Mouse (Mus musculus): ENCODE measurements around the gene Proser1.

The Proser1 gene

DNA sequence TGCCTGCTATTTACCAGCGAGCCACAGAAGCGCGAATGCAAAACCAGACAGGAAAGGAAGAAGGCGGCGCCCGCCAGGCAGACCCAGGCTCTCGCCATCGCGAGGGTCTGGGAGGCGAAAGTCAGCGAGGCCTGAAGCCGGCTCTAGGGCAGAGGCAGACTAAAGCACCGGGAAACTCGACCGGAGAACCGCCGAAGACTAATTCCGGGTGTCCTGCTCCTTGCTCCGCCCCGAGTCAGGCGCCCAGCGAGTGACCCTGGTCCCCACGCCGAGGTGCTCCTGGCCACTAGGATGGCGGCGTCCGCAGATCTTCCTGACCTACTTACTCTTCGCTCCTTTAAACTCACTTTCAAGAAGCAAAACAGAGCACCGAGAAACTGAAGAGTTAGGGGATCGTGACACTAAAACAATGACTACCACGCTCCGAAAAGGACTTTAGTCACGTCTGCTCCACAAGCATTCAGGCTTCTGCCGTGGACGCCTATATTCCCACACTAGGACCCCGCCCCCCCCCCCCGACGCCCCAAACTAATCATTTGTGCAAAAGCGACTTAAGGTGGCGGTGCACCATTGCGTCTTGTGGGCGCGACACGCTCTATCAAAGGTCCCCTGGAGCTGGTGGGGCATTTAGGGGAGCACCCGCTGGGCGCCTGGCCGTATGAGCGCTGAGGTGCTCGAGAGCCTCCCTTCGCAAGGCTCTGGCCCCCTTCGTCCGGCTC is at the start of gene Proser1, which contains the start of gene Nhlrc3:
Gene Proser1, plus strand, starts transcription at position 621 of the 719 bp plus-strand sequence.
Gene Nhlrc3, minus strand, starts transcription at position 287 of the 719 bp plus-strand sequence.
- DNase-seq = peak; percentile 94

DNA sequence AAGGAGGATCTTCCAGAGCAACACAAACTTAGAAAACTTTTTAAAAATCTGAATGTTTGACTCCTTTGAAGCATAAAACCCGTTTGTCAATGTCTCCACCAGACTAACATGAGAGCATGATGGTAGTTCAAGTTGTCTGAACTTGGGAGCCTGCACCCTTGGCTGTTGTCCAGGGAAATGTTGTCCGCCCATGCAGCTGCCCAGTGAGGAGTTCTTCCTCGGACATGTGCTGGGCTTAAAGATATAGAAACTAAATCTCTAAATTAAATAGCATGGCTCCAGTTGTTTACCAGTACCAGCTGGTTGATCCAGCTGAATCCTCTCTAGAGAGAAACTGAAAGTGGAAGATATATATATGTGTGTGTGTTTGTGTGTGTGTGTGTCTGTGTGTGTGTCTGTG is 49.5 kb upstream of the Proser1 start:
- no peak for DNase-seq

DNA sequence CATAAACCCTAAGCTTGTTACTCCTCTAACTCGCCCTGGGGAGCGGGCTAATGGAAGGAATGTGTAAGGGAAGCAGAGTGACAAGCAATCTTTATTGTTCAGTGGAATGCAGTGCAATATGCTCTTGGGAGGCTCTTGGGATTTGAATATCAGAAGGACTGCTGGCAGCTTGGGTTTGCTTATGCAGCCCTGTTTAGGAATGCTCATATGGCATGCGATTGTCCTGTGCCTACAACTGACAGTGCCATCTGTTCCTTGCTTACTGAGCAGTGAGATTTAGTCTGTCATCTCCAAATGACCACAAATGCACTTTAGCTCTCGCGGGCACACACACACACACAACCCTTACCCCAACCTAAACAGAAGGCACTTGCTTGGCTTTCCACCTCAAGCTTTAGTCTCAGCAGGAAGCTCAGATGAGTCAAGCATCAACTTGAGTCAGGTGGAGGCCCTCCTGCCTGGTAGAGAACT is 47.4 kb upstream of the Proser1 start:
- DNase-seq = peak; percentile 84

DNA sequence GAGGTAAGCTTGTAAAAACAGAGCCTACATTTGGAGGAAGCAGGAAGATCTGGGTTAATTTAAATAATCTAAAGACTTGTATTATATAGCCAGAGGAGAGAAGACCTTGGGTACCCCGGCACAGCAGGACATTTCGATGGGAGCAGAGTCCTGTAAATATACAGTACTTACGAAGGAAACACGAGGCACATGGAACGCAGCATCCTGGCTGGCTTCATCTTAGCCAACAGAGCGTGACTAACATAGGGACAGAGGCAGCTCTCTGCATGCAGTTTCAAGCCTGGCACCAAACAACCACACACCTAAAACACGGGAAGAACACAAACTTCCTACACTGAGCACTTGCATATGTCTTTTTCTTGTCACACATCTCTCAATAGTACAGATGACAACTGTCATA is 45.8 kb upstream of the Proser1 start:
- no peak for DNase-seq

DNA sequence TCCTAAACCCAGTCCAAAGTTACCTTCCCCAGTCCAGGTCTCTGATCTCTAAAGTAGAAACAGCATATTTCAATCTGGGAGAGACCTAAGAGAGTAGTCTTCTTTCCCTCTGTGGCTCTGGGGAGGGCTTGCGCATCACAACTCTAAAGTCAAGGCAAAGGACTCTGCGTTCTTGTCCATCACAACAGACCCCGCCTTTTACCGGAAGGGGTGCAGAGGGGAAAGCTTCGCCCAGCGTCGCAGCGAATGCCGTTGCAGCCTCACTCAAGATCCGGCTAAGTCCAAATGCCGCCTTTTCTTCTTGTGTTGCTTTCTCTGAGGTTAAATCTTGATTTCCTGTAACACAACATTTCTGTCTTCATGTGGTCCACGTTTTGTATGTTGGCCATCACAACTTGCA is 41.8 kb upstream of the Proser1 start:
- no peak for DNase-seq

DNA sequence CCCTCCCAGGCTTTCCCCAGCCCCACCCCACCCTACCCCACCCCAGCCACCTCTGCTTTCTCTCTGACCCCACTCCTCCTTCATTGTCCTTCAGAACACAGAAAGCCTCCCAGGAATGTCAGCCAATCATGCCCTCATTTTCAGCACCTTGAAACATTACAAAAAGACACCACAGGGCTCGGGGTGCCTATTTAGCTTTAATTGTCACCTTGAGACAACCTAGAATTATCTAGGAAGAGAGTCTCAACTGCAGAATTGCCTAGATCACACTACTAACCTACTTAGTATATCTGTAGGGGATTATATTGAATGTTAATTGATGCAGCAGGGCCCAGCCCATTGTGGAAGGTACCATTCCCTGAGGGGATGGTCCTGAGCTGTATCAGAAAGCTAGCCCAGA is 40.8 kb upstream of the Proser1 start:
- no peak for DNase-seq

DNA sequence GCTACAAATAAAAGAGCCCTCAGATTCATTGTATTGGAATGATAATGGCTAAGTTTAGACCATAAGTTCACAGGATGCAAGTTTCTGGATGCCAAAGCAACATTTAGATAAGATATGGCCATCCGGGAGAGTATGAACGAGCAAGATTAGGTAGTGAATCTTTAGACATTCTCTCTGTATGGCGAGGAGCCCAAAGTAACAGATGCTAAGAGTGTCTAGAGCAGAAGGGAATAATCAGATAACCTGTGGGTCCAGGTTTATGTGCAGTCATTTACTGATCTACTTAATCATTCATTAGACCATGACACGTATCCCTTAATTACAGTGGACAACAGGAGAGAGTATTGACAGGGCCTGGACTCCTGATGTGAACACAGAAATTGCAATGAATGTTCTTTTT is 39.9 kb upstream of the Proser1 start:
- DNase-seq = no peak

DNA sequence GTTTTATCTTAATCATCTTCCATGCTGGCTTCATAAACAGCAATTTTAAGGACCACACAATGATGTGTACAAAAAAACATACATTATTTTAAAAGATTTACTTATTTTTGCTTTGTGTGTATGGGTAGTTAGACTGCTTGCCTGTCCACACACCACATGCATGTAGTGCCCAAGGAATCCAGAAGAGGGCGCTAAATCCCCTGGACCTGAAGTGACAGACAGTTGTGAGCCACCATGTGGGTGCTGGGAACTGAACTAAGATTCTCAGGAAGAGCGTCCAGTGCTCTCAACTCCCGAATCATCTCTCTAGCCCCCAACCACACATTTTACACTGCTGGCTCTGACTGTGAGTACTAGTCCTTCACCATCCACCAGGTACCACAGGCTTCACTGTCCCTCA is 28.9 kb upstream of the Proser1 start:
- DNase-seq = no peak

DNA sequence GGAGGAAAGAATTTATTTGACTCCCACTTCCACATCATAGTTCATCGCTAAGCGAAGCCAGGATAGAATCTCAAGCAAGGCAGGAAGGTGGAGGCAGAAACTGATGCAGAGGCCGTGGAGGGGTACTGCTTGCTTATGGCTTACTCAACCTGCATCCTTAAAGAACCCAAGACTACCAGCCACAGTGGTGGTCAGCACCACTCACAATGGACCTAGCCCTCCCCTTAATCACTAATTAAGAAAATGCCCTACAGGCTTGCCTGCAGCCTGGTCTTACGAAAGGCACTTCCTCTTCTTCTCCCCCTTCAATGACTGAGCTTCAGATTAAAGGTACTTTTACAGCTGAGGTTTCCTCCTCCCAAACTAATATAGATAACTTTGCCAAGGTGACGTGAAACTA is 26.9 kb upstream of the Proser1 start:
- no peak for DNase-seq

DNA sequence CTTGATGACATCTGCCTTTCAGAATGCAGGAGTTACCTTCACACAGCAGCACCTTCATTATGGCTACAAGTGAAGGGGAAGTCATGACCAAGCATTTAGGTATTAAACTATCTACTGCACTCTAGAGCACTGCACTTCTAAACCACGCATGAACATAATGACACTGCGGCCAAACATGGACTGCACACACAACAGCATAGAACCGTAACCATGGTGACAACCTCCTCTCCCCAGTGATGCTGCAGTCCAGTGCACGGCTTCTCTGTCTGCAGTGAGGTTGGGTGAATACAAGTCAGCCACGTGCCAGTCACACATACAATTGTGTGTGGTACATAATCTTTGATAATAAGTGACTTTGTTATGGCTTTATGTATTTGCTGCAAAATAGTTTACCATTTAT is 17.9 kb upstream of the Proser1 start:
- DNase-seq = no peak

DNA sequence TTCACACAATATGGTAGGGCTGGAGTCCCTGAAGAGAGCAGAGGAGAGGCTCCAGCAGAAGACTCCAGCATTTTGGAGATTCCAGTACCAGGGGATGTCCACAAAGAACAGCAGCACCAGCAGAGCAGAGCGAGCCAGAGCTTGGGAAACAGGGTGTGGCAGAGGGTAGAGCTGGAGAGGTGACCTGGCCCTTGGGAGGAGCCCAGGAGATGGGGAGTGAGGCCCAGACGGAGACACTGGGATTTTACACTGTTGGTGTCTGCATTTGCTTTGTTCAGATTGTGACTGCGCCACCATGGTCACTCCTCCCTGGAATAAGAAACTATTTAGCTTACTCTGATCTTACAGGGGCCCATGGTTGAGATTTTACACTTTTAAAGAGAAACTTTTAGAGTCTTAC is 16.7 kb upstream of the Proser1 start:
- no peak for DNase-seq

DNA sequence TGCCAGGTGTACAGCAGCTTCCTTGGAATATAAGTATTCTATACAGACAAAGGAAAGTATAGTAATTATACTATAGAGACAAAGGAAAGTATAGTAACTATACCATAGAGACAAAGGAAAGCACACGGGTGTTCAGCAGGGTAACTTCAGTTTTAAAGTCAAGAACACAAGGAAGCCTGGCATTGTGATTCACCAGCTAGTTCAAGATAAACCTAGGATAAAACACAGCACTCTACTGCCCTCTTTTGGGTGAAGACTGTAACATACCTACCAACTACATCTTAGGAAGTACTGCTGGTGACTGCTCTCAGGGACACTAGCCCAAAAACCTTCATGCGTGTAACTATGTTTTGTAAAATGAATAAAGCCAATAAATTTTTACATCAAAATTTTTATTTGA is 15.3 kb upstream of the Proser1 start:
- peak; percentile 55 for DNase-seq

DNA sequence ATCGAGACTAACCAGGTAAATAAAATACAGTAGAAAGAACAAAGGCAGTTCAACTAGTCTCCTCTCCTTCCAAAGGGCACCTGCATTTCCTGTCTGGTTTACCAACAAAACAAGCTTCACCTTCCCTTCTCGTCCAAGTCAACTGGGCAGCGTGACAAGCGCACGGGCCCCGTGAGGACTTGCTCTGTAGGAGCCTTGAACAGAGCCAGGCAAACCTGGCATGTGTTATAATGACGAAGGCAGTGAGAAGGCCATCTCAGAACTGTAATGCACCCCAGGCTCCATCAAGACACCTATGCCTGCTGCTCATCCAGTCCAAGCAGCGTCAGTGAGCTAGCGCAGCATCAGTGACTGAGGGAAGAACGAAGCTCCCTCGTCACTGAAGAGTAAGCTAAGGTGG is 12.8 kb upstream of the Proser1 start:
- peak; percentile 66 for DNase-seq

DNA sequence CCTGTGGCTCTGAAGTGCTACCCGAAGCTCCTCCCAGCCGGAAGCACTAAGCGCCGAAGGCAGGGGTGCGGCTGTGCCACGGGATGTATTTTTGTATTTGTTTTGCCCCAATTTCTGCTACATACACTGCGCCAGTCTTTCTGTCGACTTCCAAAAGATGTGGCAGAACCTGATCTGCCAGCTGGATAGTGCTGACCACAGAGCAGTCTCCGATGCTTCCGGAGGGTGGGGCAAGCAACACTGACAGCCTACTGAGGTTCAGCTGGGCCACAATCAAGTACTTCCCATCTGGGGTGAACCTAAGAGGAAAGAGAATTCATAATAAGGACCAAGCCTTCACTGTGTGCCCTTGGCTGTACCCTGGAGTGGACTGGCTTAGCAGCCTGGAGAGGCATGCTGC is 11.1 kb upstream of the Proser1 start:
- DNase-seq = no peak

DNA sequence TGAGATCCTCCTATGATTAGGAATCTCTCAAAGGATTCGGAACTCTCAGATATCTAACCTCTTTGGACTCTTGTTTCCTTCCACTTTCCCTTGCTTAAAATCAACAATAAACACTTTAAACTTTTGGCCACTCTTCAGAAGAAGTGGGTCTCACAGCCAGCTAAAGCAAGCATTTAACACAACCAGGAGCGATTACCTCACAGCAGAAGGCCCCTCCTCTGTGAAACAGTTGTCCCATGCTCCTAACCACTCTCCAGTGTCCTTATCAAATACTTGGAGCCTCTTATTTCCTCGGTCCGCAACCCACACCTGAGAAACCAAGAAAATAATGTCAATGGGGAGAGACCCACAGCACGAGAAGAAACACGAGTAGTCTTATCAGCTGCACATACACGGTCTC is 10.1 kb upstream of the Proser1 start:
- DNase-seq = no peak

DNA sequence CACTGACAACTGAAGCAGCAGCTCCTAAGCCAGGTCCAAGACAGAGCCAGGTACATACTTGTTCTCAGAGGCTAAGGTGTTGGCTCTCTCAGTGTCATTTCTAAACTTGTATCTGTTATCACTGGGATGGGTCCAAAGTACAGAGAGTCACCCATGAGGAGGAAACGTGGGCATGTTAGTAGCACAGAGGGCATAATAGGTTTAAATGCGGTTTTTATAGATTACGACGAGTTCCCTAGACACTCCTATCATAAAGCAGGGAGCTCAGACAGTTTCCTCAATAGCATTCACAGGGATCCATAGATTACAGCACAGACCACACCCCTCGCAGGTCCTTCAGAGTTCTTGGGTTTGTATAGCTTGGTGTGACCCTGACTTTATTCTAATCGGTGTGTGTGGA is 9.5 kb upstream of the Proser1 start:
- no peak for DNase-seq

DNA sequence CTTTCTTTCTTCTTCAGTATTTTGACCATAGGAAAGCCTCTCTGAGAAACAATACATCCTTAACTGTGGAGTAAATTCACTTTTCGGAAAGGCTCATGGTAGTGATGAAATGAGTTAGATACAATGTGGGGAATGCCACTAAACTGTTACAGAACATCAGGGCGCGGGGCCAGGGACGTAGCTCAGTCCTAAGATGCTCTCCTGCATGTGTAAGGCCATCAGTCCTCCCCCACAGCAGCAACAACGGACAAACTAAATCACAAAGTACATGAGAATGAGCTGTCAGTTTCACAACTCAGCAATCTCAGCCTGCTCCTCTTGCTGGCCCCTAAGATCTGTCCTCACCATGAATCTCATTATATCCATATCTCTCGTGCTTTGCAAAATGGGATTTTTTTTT is 8.9 kb upstream of the Proser1 start:
- DNase-seq = no peak

DNA sequence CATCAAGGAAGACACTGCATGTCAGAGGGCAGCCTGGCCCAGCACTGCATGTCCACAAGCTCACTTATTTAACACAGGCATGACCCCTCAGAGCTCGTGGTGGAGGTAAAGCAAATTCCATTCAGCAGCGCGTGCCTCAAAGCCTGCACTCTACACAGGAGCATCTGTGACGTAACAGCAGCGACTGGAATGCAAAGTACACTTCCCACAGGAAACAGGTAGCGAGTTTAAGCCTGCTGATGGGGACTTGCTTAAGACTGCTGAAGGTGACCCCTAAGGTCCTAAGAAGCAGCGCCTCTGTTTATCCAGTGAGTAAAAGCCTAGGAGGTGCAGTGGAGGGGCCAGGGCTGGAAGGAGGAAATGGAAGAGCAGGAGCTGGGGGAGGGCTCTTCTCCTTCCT is 8.5 kb upstream of the Proser1 start:
- DNase-seq = no peak

DNA sequence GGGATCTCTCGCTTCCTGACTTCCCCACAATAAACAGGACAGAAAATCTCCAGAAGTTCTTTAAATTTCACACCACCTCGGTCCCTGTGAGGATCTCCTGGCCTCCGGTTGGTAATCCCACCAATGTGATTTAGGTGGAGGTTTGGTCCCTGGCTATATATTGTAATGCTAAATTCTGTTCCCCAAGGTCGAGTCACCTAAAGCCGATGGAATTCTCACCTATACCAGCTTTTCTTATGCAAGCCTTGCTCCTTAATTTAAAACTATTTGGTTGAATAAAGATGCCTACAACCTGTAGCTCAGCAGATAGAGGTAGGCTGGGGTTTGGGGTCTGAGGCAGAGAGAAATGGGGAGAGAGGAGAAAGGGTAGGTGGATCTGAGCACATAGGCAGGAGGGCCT is 5.7 kb upstream of the Proser1 start:
- no peak for DNase-seq

DNA sequence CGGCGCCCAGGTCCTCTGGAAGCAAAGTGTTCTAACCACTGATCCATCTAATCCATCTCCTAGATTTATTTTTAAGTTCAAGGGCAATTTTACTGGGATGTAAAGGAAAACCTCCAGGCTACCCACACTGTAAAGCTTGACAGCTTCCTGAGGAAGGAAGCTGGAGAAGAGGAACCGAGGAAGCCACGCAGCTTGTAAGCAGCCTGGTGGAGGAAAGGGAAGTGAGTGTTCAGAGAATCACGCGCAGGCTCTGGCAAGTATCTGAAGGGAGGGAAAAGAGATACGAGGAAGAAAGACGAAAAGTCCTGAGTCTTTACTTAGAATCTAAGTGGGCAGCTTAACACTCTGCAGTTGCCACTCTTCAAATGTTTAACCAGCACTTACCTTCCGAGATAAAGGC is 3.4 kb upstream of the Proser1 start:
- no peak for DNase-seq

DNA sequence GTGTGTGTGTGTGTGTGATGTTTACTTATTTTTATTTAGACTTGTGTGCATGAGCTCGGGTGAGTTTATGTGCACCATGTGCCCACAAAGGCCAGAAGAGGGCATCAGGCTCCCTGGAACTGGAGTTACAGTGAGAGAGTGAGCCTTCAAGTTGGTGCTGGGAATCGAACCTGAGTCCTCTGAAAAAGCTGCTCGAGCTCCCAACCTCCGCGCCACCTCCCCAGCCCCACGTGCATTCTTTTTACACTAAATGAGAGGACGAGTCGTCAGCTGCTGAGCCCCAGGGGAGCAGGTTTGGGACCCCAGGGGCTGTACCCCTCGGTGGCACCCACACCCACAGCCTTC is 793 bp upstream of the Proser1 start:
- no peak for DNase-seq

DNA sequence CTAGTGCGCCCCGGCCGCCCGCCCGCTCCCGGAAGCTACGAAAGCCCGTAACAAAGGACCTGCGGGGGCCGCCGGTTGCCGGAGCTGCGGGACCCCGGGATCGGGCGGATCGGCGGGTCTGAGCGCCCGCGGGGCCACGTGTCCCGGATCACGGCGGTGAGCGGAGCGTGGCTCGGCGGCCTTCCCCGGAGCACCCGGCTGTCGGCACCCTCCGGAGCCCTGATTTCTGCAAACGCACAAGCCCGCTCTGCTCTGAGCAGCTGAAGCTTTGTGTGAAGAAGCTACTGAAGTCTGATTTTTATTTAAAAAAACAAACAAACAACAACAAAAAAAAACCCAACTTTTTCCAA is 274 bp downstream of the Proser1 start:
- no peak for DNase-seq

DNA sequence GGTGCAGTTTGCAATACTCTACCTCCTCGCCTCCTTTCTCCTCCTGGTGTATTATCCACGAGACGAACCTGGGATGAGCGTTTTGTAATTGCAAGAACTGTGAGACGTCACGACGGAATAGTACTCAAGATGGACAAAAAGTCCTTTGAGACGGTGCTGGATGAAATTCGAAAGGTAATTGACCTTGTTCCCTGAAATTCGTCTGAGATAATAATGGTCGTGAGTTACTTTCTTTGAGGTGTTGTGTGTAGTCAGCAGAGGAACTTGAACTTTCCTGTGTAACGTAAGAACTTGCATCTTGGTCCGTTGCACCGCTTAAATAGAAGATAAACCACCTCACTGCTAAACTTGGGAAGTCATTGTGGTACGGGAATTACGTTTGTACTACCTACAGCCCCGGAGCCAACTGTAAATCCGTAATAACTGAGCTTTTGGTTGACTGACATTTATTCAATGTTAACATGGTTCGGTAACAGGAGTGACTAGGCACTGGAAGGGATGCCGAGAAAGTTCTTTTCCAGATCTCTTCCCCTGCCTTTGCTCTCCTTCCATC is 756 bp downstream of the Proser1 start:
- no peak for DNase-seq

DNA sequence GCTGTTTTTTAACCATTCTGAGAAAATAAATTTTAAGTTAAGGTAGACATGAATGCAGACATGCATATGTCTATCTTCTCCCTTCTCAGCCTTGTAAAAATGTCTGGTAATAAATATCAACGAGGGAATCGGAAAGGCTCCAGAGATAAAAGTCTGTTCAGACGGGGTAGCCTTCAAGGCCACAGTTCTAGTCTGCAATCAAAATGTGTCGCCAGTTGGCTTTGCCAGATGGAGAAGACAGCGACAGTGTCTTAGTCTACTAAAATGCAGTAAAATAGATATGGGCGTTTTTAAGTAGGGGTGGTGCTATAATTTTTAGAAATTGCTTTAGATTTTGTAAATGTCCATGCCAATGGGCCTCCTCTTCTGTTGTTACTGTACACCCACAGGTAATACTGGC is 1.9 kb downstream of the Proser1 start:
- no peak for DNase-seq

DNA sequence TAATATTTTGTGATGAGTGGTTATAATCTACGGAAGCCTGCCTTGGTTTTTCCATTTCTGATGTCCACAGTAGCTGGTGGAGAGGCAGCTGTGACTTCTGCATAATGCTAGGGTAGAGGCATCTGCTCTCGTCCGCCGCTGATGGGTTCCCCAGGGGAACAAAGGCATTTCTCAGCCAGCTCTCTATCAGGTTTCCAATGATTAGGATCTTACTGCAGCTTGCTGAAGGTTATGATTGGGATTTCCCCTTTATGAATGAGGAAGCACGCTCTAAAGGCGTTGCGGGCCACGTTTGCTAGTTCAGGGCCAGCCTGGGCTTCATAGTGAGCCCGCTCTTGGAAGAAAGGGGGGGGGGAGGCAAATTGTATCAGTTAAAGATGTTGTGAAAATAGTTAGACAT is 3.0 kb downstream of the Proser1 start:
- DNase-seq = no peak

All from cerebellum, adult 11 months (tissue).